Mouse (Mus musculus) heart, adult 2 months (tissue): ENCODE data around the gene Bola3.

Experiments
- CTCF ChIP-seq: fragments of 200-600 bp; IDR thresholded peaks from 2 replicates; pipeline ENCODE4 v1.8.1; 2022; ENCODE audit warnings: antibody characterized with exemption, mild to moderate bottlenecking, moderate library complexity
- POLR2A ChIP-seq: fragments of 200-500 bp; IDR thresholded peaks from 2 replicates; pipeline ENCODE4 v1.6.1; 2011; ENCODE audit warnings: mild to moderate bottlenecking, low read depth, low read length, control low read depth; ENCODE audit not compliant: insufficient read depth

- TF ChIP-seq CTCF, result no peak
- TF ChIP-seq POLR2A, result no peak
Measured at GRCm38 (mm10) chr6:83311206-83311605, 37.7 kb upstream of the Bola3 start.
